Mouse (Mus musculus) left cerebral cortex, adult 2 months (tissue): ENCODE measurements around the gene Tmco1. TPM values are rescaled to one million over a fixed set of nuclear protein-coding genes. Genes with fewer than 3 reads are reported as not detected.

Experiments used
- DNase-seq, 2 experiments: peaks; one replicate each; pipeline ENCODE4 v3.0.0; 2021 to 2022; ENCODE audit warnings: low spot score in 2 of 2, mixed read lengths in 1 of 2; ENCODE audit errors: extremely low spot score in 1 of 2
- H3K27ac ChIP-seq: fragments of 200-600 bp; 2 replicates; pipeline ENCODE4 v1.8.1; 2022
- H3K4me3 ChIP-seq: fragments of 200-600 bp; 2 replicates; pipeline ENCODE4 v1.8.1; 2022
- CTCF ChIP-seq: fragments of 200-600 bp; IDR thresholded peaks from 2 replicates; pipeline ENCODE4 v1.8.1; 2022; ENCODE audit warnings: antibody characterized with exemption, mild to moderate bottlenecking, moderate library complexity
- intact Hi-C: fragments of 180-260 bp; cut with DNase I; formaldehyde crosslinking; loops from one replicate; pipeline ENCODE4 v1.15.1; 2025
- total RNA-seq, 2 experiments: library from RNA; stranded (reverse); gene quantifications; 2 replicates each; pipeline ENCODE4 v1.2.3; 2021

The Tmco1 gene
- total RNA-seq, 2 experiments from 2014 or later: 43.2 to 50.3 TPM

DNA sequence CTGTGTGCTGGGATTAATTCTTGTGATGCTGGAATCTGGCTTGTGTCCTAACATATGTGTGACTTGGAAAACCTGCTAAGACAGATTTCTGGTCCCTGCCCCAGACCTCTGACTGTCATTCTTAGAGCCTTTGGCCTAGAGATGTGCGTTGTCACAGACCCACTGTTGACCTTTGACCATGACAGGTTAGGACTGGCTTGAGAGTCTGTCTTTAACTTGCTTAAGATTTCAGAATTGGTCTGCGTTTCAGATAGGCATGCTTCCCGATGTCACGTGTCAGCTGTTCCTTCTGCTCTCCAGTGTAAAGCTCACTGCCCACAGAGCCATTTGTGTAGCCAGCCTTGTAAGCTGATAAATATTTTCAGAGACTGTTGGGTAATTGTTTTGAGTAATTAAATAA is 54.6 kb downstream of the Tmco1 start:
- no peak for TF ChIP-seq CTCF
- H3K4me3 ChIP-seq: no peak overlapping the region
- intact Hi-C loops: no loop called here
- no peak overlapping the region for H3K27ac ChIP-seq
- DNase-seq: no peak

DNA sequence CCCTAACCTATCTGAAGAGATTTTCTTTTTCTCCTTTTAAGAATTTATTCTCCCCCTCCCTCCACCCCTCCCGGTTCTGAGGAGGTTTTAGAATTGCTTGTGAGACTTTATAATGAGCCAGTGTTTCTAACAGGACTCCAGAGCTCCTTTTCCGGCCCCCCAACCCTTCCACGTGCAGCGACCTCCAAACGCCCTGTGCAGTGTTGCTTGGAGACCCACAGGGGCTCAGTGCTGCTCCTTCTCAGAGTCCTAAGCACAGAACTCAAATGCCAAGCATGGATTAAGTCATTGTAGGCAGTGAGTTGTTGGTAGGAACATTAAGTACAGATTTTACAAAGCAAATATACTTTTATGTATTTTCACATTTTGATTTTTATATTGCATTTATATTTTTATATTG is 55.1 kb downstream of the Tmco1 start:
- no peak overlapping the region for H3K27ac ChIP-seq
- DNase-seq: no peak
- no peak for TF ChIP-seq CTCF
- intact Hi-C loops: no loop called here
- no peak overlapping the region for H3K4me3 ChIP-seq

DNA sequence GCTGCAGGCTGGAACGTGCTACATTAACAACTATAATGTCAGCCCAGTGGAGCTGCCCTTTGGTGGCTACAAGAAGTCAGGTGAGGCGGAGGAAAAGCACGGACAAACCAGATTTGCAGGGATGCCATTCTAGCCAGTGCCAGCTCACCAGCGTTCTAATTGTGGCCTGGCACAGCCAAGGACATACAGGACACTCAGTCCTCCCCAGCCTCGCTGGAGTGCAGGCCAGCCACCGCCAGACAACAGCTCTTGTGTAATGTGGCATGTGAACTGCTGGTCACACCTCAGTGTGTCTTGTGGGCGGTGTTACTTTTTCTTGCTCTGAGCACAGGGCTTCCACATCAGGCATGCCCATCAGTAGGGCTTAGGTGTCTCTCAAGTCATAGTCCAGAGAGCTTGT is 57.6 kb downstream of the Tmco1 start:
- Histone ChIP-seq H3K4me3 (no peak overlapping the region), H3K27ac (no peak overlapping the region)
- TF ChIP-seq CTCF: no peak
- intact Hi-C loops: no loop called here
- DNase-seq: no peak

DNA sequence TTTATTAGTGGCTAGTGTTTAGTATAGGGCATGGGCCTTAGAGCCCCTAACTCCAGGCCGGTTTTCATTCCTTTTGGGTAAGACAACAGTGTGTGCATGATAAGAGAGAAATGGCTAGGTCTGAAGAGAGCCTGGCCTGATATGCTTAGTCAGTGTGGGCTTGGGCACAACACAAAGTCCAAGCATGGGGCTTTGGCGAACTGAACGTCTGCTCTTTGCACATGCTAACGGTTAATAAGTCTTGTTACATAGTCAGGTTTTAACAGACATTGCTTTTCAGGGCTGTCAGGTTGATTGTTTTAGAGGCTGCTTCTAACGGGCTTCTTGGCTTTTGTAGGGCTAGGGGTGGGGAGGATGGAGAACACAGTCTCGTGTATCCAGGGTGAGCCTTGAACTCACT is 58.4 kb downstream of the Tmco1 start:
- Histone ChIP-seq H3K4me3 (no peak overlapping the region), H3K27ac (no peak overlapping the region)
- DNase-seq: no peak
- intact Hi-C loops: no loop called here
- no peak for TF ChIP-seq CTCF

DNA sequence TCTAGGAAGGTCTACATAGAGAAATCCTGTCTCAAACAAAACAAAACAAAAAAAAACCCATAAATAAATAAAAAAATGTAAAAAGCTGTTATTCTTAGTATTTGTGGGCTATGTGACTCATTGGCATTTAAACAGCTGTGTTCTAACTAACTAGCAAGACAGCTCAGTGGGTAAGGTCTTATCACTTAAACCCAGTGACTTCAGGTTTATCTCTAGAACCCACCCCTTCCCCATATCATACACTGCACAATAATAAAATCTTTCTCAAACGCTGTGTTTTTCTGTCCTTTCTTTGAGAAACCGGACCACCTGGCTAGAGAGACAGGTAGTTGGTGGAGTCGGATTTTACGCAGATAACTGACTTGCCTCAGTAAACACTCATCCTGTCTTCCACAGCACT is 59.8 kb downstream of the Tmco1 start:
- no peak for TF ChIP-seq CTCF
- no peak for DNase-seq
- Histone ChIP-seq H3K4me3 (no peak overlapping the region), H3K27ac (no peak overlapping the region)
- intact Hi-C loops: no loop called here

DNA sequence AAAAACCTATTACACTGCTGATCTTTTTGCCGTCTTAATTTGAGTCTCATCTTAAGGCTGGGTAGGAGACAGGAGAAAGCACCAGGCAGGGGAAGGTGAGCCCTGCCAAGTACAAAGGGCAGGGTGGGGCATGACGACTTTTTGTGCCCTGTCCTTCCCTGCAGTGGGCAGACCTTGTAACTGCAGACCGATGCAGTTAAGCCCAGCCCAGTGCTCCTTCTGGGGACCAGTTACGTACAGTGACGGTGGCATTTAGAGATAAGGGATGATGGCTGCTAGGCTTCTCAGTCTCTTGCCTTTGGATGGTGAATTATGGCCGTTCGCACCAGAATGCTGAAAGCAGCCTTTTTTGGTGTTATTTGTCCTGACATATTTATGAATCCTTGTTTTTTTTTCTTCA is 60.3 kb downstream of the Tmco1 start:
- intact Hi-C loops: no loop called here
- no peak; the same call in 1 of the 2 replicates for TF ChIP-seq CTCF
- Histone ChIP-seq H3K27ac (no peak overlapping the region), H3K4me3 (no peak overlapping the region)
- no peak for DNase-seq

DNA sequence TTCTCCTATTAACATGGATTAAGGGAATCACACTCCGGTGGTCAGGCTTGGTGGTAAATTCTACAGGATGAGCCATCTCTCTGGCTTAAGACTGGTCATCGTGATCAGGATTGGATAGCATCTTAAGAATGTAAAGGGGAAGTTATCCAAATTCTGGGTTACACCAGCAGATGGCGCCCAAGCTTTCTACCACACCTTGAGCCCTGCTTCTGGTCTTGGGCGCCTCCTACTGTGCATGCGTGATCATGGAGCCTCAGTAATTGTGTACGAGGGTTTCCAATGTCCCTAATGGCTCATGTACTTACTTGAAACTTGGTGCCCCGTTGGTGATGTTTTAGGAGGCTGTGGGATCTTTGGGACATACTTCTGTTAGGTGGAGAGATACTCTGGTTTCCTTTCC is 61.7 kb downstream of the Tmco1 start:
- intact Hi-C loops: loop anchor here (1.0 kb wide), 1 partner anchor 24 kb away; no protein-coding TSS in a partner anchor
- peak; percentile 78 to 87 for DNase-seq
- peak; percentile 96 for TF ChIP-seq CTCF
- Histone ChIP-seq H3K4me3 (no peak overlapping the region), H3K27ac (no peak overlapping the region)

DNA sequence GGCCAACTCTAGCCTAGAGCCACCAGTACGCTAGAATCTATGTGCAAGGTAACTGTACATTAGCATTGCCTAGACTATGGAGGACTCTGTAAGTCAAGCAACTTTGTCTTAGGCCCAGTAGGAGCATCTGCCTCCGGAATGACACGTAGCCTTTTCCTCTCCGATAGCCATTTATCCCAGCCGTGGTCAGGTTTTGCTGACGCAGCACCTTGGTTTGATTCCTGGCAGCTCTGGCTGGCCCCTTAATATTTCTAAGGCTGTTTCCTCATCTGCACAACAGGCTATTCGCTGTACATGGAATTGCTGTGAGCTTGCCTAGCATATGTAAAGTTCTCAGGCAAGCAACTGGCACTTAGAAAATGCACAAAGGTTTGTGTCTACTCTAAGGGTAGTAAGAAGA is 64.6 kb downstream of the Tmco1 start:
- TF ChIP-seq CTCF: no peak
- intact Hi-C loops: no loop called here

DNA sequence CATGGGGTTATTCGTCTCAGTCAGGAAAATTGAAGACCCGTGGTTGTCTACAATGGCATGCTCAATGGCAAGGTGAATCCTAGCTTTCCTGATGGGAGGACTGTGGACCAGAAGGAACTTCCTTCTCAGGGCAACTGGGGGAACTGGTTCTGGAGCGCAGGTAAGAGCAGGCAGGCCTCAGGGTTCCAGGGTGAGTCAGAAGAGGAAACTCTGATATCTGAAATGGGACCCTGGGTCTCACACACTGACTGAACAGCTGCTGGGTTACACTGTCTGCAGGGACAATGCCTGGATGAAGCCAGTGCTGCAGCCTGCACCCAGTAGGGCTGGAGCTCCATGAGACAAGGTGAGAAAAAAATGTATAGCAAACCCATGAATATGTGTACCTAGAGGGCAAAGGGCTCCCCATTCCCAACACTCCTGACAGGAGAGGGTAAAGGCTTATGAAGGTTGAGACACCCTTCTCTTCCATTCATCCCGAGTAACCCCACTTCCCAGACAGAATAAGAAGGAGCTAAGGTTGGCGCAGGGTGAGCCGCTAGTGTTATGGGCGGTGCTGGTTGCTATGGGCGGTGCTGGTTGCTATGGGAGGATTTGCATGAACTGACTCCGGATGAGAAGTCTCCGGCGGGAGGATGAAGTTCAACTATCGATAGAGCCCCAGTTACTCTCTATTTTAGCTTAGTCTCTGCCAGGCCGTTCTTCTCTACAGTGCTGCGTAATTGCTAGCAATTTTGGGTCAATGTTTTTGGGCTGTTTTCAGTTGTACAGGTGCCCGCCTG is 66.0 kb downstream of the Tmco1 start:
- H3K27ac ChIP-seq: no peak overlapping the region
- no peak overlapping the region for H3K4me3 ChIP-seq
- intact Hi-C loops: no loop called here
- no peak for TF ChIP-seq CTCF
- DNase-seq: no peak

More for the DNA sequence above, 64.6 kb downstream of the Tmco1 start:
- H3K27ac ChIP-seq: no peak overlapping the region
- no peak overlapping the region for H3K4me3 ChIP-seq
- no peak for DNase-seq

DNA sequence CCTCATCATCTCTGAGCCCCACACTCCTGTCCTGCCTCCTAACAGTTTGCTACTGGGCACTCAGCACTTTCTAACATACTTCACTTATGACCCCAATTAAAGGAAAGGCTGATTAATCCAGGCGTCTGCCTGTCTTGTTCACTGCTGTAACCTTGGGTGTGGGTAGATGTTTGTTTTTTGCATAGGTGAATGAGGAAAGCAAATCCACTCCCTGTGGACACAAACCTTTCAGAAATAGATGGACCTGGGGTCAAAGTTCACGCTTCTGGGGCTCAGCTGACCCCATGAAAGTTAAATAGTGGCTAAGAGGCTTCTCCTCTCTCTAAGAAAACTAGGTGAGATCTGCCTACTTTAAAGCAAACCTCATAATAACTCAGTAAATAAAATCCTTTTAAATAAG is 66.8 kb downstream of the Tmco1 start:
- no peak for DNase-seq
- H3K27ac ChIP-seq: no peak overlapping the region
- no peak overlapping the region for H3K4me3 ChIP-seq
- intact Hi-C loops: no loop called here
- no peak for TF ChIP-seq CTCF

DNA sequence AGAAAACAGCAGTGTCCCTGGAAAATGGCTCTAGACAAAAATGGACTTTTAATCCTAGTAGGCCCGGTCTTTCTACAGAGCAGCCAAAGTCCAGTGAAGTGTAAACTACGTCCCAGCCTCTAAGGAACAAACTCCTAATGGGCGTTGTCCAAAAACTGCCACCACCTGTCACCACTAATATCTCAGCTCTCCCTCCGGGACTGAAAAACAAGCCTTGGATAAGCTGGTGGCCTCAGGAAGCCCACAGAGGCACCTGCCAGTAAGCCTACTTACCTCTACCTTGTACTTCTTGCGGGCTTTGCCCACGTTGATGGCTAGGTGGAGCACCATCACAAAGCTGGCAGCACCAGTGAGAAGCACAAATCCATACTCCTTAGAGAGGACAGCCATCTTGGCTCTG is 69.8 kb downstream of the Tmco1 start:
- intact Hi-C loops: no loop called here
- H3K4me3 ChIP-seq: no peak overlapping the region
- H3K27ac ChIP-seq: no peak overlapping the region
- no peak for TF ChIP-seq CTCF
- DNase-seq: no peak

DNA sequence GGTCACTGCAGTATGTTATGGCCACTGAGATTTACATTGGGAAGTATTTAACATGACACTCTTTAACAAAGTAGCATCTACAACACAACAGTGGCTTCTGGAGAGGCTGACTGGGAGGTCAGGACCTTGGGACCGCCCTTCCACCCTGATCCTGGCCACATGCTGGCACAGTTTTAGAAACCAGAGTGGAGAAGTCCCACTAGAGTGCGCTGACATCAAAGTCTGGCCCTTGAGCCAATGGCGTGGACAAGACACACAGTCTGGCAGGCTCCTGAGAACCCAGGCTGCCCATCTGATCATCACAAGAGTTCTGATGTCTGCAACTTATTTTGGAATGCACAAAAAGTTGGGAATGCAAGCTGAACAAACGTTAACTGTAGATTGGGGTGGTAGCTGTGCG is 71.6 kb downstream of the Tmco1 start:
- no peak for DNase-seq
- intact Hi-C loops: no loop called here
- no peak overlapping the region for H3K4me3 ChIP-seq
- no peak for TF ChIP-seq CTCF
- no peak overlapping the region for H3K27ac ChIP-seq

DNA sequence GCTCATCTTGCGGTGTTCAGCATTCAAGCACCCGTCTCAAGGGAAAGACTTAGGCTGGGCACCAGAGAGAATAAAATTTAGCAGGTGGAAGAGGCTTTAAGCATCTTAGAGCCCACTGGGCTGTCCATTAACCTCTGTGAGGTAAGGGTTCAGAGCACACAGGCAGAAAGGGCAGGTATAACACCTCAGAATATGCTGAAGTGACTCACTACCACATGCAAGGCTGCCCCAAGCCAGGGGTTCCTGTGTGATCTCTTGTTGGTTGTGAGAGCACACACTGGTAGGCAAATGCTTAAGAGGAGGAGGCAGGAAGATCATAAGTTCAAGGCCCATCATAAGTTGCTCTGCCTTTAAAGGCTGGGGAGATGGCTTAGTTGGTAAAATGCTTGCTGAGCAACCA is 72.0 kb downstream of the Tmco1 start:
- no peak for DNase-seq
- no peak overlapping the region for H3K27ac ChIP-seq
- no peak overlapping the region for H3K4me3 ChIP-seq
- no peak for TF ChIP-seq CTCF
- intact Hi-C loops: no loop called here
